Mouse (Mus musculus) megakaryocyte, adult 5-6 weeks (primary cell): Measurements from ENCODE around the gene Mpig6b. TPM values are rescaled to one million over a fixed set of nuclear protein-coding genes. Genes with fewer than 3 reads are reported as not detected.
A peak's percentile ranks its signal among the peaks of the same experiment; 100 is the strongest.

Experiments used
- ATAC-seq: 2 replicates; pipeline ENCODE4 v1.8.0; 2016; ENCODE audit warnings: mild to moderate bottlenecking, inconsistent platforms; ENCODE audit not compliant: poor library complexity, severe bottlenecking
- total RNA-seq, 2 experiments: library from RNA; stranded (forward) in 1 of 2; stranded (reverse) in 1 of 2; fragments of 153-499, 151-499 nt in 1 of 2; fragments of 221-1000, 200-1000 nt in 1 of 2; gene quantifications; 2 replicates each; pipeline versions ENCODE4 v1.2.3 to v1.2.4; 2015 to 2017

The Mpig6b gene
- total RNA-seq (2015) (not detected in 2 replicates), total RNA-seq (2017) (not detected in 2 replicates)

GRCm38 (mm10) chr17:35066084-35066483 lies at the start of gene Mpig6b:
TSS of gene Mpig6b (minus strand) at chr17:35066184.
- ATAC-seq = no peak

DNA sequence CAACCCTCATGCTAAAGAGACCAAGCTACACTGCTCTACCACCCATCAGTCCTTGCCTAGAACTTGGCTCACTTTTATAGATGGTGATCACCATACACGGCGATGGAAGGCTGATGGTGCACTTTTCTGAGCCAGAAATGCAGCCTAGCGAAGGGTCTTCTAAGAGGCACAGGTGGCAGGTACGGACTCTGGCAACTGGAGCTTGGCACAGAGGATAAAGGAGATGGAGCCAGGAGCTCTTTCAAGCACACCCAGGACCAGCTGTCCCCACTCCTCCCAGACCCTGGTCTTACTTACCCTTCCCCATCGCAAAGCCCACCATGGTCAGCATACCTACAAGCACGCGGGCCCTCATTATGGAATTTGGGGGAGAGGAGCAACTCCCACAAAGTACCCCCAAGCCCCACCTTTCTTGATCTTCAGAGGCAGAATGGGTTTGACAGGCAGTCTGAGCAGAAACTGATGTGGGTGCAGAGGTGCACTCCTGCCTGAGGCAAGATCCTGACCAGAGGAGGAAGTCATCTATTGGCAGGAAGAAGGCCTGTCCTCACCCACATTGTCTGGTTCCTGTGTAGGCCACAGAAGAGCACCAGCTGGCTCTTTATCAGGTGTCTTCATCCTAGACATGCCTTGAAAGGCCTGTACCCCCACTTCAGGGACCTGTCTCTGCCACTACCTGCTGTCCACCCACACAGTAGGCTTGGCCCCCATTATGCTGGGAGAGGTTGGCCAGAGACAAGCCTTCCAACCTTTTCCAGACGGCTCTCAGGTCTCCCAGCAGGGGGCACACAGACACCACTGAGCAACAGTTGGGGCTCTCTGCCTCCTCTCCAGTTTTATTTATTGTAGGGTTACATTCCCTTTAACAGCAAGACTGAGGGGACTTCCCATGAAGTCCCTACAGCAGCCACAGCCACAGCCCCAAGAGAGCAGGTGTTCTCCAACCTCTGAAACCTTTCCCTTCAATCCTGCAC lies 49.3 kb upstream of the Mpig6b start, which contains the start of gene Ly6g5b:
TSS of gene Ly6g5b (minus strand) at position 383 of the 974 bp plus-strand sequence.
- peak; percentile 90 for ATAC-seq

GRCm38 (mm10) chr17:35111774-35112173 lies 45.8 kb upstream of the Mpig6b start:
- ATAC-seq = no peak

DNA sequence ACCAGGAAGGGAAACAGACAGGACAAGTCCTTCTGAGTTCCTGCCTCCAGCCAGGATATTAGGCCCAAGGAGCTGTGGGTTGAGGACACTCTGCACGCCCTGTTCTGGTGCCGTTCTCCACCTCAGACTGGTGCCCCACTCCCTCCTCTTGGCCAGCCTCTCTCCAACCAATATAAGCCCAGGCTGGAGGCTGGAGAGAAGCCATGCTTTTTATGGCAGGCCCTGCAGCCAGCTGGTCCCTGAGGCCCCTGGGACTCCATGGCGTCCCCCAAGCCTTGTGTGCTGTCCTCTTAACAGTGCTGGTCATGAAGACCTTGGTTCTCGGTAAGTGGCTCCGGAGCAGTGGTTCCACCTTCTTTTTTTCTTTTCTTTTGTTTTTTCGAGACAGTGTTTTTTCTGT lies 42.1 kb upstream of the Mpig6b start, which contains the start of gene Ly6g5c:
TSS of gene Ly6g5c (plus strand) at position 183 of the 400 bp plus-strand sequence.
- no peak for ATAC-seq

GRCm38 (mm10) chr17:35106522-35106921 lies 40.5 kb upstream of the Mpig6b start:
- ATAC-seq = no peak

GRCm38 (mm10) chr17:35105740-35106389 lies 39.9 kb upstream of the Mpig6b start:
- peak; percentile 49; the same call in 1 of the 2 replicates for ATAC-seq

DNA sequence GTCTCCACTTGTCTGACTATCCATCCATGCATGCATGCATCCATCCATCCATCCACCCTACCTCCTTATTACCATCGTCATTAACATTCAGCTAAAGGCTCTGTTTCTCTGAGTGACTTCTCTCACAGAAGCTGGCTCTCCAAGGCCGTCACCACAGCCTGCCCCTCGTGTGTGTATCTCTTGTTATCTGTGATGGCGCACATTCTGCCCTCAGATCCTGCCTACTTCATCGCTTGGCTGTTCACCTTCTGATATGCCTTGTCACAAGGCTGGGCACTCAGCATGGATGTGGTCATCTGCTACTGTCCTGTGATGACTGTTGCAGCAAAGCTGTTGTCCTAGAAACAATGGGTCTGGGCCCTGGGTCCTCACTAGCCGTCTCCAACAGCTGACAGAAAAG lies 38.8 kb upstream of the Mpig6b start:
- ATAC-seq = 0 out of 2 replicates have a peak, but pooled peaks have one; percentile 24

GRCm38 (mm10) chr17:35104079-35104478 lies 38.1 kb upstream of the Mpig6b start:
- ATAC-seq = no peak

- no peak for ATAC-seq
Measured at GRCm38 (mm10) chr17:35103221-35103690, 37.3 kb upstream of the Mpig6b start.

DNA sequence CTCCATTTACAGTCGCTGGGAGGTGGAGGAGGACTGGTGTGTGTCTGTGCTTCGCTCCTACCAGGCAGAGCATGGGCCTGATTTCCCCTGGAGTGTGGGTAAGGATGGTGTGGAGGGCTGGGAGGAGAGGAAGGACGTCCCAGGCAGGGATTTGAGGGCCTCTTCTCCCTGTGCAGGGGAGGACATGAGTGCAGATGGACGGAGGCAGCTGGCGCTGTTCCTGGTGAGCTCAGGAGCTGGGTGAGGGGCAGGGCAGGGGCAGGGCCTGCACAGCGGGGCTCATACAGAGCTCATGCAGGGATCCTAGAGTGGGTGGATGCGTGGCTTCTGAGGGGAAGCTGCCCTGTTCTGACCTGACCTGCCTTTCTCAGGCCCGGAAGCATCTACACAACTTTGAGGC lies 36.3 kb upstream of the Mpig6b start:
- ATAC-seq = no peak

- ATAC-seq = no peak
Measured at GRCm38 (mm10) chr17:35101161-35101560, 35.2 kb upstream of the Mpig6b start.

GRCm38 (mm10) chr17:35100196-35100765 lies 34.3 kb upstream of the Mpig6b start:
- no peak for ATAC-seq

DNA sequence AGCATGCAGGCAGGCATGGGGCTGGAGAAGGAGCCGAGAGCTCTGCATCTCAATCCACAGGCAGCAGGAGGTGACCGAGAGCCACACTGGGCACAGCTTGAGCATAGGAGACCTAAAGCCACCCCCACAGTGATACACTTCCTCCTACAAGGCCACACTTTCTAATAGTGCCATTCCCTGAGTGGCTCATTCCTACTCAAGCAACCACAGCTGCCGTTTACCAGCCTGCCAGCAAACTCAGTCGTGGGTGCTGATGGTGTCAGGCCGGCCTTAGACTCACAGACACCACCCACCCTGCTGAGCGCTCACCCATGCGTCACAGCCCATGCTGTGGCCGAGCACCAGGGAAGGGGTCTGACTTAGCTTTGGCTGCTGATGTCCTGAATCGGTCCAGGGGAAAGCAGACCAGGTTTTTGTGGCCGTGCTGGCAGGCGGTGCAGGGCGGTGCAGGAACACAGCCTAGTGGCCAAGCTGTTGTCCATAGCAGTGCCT lies 31.2 kb upstream of the Mpig6b start:
- ATAC-seq = no peak

GRCm38 (mm10) chr17:35096597-35096996 lies 30.6 kb upstream of the Mpig6b start:
- ATAC-seq = no peak

DNA sequence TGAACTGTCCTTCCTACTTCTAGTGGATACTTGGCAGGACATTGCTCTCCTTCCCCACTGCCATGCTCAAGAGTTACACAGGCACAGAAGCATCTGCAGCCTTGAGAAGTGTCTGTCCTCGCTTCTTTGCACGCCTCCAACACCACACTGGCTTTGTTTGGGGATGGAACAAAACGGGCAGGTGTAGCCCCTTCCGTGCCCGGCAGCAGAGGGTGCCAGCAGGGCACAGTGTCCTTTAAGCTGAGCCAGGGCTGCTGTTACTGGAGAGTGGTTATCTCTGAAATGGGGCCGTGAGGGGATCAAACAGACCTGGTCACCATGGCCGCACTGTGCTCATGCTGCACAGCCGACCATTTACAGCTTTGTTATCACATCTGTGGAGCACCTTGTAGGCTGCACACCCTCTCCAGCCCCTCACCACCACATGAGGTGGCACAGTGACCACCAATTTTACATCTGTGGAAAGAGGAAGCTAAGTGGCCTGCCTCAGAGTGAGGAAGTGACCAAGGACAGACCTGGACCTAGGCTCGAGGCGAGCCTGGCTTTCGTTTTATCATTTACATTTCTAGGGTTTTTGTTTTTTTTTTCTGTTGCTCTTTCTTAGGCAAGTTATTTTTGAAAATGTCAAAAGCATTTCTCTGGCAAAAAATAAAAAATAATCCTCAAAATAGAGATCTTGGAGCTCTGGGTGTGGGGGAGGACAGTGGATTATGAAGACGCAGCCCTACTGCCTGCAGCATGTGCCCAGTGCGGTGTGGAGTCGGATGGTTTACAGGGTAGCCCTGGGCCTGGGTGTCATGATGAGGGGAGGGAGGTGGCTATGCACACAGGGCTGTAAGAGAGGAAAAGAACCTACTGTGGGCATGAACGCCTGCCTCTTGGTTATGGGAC lies 28.7 kb upstream of the Mpig6b start:
- peak; percentile 82 for ATAC-seq

GRCm38 (mm10) chr17:35092403-35093198 lies 26.6 kb upstream of the Mpig6b start:
- ATAC-seq = no peak

- no peak for ATAC-seq
Measured at GRCm38 (mm10) chr17:35090166-35090932, 24.4 kb upstream of the Mpig6b start.
